Mouse (Mus musculus) thymus, postnatal 10 days (tissue): ENCODE results near the gene Cttn.
A peak's percentile ranks its signal among the peaks of the same experiment; 100 is the strongest.

Source experiments
- DNase-seq, 2 experiments: peaks; one replicate each; pipeline ENCODE4 v3.0.0; 2021; ENCODE audit warnings: low spot score in 2 of 2

The Cttn gene

DNA sequence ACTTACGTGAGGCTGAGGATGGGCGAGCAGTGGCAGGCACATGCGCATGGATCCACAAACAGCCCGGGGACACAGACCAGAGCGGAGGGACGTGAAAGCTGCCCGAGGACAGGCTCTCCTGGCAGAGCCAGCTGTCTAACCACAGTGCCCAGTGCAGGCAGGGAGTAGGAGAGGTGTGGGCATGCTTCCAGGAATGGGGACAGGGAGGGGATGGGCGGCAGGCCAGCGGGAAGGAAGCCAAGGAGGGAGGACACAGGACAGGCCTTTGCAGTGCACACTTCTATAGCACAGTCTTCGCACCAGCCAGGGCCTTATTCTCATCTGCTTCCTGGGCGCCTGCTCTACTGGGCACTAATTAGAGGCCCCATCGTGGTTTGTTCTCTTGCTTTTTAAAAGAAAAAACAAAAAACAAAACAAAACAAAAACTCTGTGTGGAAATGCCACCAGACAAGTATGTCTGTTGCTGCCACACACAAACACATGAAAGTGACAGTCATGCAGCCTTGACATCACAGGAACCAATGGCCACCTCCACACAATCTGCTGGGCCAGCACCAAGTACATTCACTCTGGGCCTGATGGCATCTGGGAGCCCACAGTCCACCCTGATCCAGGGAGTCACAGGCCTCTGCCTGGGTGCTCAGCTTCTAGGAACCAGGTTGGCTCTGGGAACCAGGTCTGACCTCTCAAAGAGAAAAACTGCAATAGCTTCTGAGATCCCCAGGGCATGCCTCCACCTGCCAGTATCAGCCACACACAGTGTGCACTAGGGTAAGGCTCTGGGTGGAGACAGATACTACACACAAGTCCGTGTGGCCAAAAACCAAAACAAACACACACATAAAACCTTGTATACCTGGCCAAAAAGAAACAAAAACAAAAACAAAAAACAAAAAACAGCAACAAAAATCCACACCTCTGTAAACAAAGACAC is 20.9 kb downstream of the Cttn start:
- DNase-seq, result no peak

GRCm38 (mm10) chr7:144448186-144448585 is 22.6 kb downstream of the Cttn start:
- DNase-seq, result no peak

- DNase-seq, result peak; percentile 28 to 31
Observed at GRCm38 (mm10) chr7:144447146-144447545, 23.7 kb downstream of the Cttn start.

- peak in 1 of 2 experiments; percentile 18 for DNase-seq
Observed at GRCm38 (mm10) chr7:144444788-144445187, 26.0 kb downstream of the Cttn start.

GRCm38 (mm10) chr7:144441976-144442375 is 28.8 kb downstream of the Cttn start:
- DNase-seq, result no peak

GRCm38 (mm10) chr7:144441466-144441865 is 29.3 kb downstream of the Cttn start:
- no peak for DNase-seq

GRCm38 (mm10) chr7:144438811-144439210 is 32.0 kb downstream of the Cttn start:
- no peak for DNase-seq

DNA sequence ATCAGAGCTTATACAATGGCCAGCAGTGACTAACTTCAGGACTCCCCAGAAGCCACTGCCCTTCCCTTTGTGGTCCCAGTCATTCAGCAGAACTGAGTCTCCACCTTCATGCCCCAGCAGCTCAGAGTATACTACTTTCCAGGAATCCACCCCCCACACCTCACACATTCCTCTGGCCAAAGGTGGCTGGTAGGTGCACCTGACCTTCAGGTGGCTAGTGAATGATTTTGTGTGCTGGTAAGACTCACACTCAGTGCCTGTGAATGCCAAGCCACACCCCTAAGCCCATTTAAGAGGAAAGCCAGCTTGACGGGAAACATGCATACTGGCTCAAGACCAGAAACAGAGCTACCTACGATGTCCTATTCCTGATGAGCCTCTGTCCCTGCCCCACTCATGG is 37.9 kb downstream of the Cttn start:
- DNase-seq, result no peak

DNA sequence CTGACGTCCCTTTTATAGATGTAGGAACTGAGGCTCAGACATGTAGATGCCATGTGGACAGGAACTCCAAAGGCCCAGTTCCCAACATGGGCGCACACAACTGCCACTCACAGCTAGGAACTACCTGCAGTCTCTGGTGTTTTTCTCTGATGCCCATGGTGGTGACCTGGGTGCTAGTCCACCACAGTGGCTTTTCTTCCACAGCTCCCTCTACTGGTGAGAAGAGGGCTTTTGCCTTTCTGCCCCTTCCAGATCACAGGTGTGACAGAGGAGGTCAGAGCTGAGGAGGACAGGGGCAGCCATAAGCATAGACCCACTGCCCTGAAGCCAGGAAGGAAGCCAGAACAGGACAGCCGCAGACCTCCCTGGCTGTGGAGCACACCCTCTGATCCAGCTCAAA is 43.3 kb downstream of the Cttn start:
- no peak for DNase-seq

DNA sequence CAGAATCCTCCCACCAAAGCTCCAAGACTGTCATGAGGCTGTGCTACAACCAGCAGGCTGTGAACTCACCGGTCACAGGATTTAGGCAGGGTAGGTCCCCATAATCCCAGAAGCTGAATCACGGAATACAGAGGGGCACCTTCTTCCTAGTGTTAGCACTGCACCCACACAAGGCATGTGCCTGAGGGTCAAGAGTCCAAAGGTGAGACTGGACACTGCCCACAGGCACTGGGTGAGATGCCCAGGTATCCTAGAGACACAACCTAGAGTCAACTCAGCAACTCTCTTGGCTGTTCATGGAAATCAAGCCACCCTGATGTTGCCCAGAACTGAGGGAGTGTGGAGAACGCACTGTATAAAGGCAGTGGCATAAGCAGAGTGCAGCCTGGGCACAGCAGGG is 44.2 kb downstream of the Cttn start:
- no peak for DNase-seq

DNA sequence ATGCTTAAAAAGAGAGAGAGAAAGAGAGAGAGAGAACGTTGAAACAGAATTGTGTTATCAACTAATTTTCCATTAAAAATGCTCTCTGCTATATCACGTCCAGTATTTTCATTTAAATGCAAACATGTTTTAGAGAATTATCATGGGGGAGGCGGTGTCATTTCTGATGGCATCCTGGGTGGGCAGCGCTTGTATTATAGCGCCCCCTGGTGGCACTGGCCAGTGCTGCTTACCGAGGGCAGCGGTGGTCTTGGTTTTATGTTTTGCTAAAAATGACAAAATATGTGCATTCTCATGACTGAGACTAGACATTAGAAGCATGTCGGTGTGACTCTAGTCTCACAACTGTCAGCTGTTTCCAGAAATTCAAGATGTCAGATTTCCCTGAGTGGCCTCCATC is 44.9 kb downstream of the Cttn start:
- DNase-seq, result peak in 1 of 2 experiments; percentile 61

GRCm38 (mm10) chr7:144421478-144421877 is 49.3 kb downstream of the Cttn start:
- DNase-seq, result no peak

DNA sequence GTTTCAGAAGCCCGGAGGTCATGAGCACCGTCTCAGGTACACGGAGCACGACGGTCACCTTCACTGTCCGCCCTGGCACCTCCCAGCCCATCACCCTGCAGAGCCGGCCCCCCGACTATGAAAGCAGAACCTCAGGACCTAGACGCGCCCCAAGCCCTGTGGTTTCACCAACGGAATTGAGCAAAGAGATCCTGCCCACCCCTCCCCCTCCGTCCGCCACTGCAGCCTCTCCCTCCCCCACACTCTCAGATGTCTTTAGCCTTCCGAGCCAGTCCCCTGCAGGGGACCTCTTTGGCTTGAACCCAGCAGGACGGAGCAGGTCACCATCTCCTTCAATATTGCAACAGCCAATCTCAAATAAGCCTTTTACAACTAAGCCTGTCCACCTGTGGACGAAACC is 50.3 kb downstream of the Cttn start:
- no peak for DNase-seq

- DNase-seq, result no peak
Observed at GRCm38 (mm10) chr7:144417644-144418343, 53.0 kb downstream of the Cttn start.

DNA sequence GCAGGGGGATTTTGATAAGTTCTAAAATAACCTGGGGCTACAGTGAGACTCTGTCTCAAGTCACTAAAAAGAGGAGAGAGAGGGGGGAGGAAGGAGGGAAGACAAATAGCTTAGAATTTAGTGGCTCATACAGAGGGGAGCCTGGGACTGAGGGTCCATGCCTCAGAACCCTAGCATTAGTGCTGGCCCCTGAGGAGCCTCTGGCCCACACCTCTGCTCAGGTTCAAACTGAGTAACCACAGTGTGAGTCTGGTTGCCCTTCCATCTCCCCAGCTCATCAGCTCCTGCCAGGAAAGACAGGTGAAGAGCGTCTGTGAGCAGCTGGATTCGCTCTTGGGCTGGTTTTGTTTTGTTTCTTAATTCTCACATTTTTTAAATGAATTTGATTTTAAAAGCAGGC is 53.6 kb downstream of the Cttn start:
- no peak for DNase-seq

GRCm38 (mm10) chr7:144415795-144416194 is 55.0 kb downstream of the Cttn start:
- no peak for DNase-seq

DNA sequence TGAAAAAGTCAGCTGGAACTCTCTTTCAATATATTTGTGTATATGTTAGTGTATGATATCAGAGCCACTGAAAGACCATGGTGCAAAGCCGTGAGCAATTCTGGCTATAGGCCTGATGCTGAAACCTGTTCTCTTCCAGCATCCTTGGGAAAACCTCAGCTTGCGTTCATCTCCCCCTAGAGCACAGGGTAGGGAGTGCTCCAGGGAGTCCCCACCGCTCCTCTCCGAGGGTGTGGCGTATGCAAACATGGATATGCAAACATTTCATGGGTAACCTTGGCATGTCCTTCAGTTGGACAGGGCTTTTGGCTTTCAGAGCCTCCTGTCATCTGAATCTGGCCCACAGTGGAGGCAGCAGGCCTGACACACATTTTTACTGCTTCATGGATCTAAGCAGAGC is 56.2 kb downstream of the Cttn start:
- DNase-seq, result no peak

DNA sequence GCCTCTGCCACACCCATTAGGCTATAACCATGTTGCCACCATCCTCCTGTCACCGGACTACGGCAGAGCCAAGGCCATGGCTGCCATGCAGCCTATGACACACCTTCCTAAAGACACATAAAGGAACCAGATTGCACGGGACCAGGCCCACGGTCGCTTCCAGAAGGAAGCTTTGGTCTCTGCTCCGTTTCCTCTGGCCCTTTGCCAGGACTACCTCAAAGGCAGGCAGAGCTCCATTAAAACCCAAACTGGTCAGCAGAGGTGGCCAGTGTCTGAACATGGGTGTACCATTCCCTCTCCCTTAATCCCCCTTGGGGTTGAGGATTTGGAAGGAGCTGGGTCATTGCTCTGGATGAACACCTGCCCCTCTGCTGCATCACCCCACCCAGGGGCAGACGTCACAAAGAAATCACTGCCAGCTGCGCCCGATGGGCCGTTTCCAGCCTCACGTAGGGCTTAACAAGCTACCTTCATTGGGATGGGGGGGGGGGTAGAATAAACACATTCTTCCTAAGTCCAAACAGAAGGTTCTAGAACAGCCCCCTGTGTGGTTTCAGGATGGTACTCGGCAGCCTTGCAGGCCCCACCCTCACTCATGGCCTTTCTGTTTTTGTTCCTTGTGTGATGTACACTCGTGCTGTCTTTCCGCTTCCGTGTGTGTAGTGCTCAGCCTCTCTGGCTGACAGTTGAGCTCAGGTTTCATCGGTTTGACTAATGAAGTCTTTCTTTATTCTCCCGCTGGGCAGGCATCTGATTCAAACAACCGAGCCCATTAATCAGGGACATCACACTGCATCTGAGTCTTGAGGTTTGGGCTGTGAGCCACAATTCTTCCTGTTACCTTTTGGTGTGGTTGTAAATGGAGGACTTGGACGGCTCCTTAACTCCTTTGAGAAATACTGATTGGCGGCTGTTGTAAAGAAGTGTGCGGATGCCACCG is 58.6 kb downstream of the Cttn start:
- DNase-seq, result no peak

DNA sequence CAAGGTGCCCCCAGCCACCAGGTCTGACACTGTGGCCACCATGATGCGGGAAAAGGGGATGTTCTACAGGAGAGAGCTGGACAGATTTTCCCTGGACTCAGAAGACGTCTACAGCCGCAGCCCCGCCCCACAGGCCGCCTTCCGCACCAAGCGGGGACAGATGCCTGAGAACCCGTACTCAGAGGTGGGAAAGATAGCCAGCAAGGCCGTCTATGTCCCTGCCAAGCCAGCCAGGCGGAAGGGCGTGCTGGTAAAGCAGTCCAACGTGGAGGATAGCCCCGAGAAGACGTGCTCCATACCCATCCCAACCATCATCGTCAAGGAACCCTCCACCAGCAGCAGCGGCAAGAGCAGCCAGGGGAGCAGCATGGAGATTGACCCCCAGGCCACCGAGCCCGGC is 61.1 kb downstream of the Cttn start:
- DNase-seq, result no peak

GRCm38 (mm10) chr7:144408464-144409000 is 62.3 kb downstream of the Cttn start:
- DNase-seq, result no peak

DNA sequence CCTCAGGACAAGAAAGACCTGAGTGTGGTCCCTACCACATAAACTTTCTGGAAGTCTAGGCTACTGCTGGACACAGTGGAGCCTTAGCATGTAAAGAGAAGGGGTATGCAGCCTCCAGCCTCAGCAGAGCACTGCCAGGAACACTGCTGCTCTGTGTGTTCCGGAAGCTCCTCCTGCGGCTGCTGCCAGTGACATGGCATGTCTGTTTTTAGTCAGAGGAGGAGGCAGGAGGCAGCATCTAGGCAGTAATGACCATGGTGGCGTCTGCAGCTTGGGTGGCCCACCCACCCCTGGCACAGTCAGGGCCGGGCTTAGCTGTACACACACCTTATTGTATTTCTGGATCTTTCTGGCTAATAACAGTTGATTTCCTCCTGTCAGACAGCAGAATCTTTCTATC is 63.1 kb downstream of the Cttn start:
- no peak for DNase-seq

- no peak for DNase-seq
Observed at GRCm38 (mm10) chr7:144402492-144402891, 68.3 kb downstream of the Cttn start.
